Mouse (Mus musculus): ENCODE data around the gene Abcc2. TPM values are rescaled to one million over a fixed set of nuclear protein-coding genes. Genes with fewer than 3 reads are reported as not detected.

Abcc2 gene
- total RNA-seq (2021) = under 1 TPM in 1 of 2 experiments, not detected in 1; 0.18 TPM
- long read RNA-seq, experiment 1 = 0 reads
- long read RNA-seq, experiment 2 = 0 reads

- no peak for DNase-seq
Observed at GRCm38 (mm10) chr19:43781980-43782379, at the start of gene Abcc2. Abcc2 (plus strand) TSS chr19:43782192.

DNA sequence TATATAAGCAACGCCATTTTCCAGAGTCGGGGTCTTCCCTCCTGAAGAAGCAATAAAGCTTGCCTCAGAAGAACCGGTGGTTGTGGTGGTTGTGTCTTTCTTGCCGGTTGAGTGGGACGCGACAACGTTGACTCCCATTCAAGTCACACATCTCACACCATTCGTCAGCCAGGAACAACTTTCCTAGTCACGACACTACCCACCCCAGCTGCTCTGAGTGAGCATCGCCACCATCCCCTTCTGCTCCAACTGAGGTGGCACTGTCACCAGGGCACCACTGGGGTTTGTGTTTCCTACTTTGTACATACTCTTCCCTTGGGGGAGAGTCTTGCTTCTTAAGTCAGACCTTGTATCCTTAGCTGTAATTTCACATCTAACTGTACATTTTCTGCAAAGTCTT lies 43.6 kb upstream of the Abcc2 start:
- DNase-seq = no peak

- no peak for DNase-seq
Observed at GRCm38 (mm10) chr19:43743401-43743800, 38.6 kb upstream of the Abcc2 start.

DNA sequence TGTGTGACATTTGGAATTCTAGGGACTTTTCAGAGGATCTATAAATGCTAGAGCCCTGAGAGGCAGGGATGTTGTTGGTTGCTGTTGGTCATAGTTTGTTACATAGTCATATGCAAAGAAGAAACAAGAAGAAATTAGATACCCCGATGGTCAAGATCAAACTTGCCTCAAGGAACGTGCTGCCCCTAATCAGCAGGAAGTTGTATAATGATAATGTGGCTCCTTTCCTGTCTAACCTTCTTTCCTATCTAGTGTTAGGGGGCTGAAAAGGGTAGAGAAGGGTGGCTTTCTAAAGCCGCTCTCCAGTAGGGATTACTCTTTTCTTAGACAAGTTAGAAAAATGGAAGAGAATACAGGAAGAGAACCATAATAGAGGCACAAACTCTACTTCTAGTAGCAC lies 36.3 kb upstream of the Abcc2 start:
- no peak for DNase-seq

- no peak for DNase-seq
Observed at GRCm38 (mm10) chr19:43747877-43748276, 34.1 kb upstream of the Abcc2 start.

- no peak for DNase-seq
Observed at GRCm38 (mm10) chr19:43750008-43750407, 32.0 kb upstream of the Abcc2 start.

DNA sequence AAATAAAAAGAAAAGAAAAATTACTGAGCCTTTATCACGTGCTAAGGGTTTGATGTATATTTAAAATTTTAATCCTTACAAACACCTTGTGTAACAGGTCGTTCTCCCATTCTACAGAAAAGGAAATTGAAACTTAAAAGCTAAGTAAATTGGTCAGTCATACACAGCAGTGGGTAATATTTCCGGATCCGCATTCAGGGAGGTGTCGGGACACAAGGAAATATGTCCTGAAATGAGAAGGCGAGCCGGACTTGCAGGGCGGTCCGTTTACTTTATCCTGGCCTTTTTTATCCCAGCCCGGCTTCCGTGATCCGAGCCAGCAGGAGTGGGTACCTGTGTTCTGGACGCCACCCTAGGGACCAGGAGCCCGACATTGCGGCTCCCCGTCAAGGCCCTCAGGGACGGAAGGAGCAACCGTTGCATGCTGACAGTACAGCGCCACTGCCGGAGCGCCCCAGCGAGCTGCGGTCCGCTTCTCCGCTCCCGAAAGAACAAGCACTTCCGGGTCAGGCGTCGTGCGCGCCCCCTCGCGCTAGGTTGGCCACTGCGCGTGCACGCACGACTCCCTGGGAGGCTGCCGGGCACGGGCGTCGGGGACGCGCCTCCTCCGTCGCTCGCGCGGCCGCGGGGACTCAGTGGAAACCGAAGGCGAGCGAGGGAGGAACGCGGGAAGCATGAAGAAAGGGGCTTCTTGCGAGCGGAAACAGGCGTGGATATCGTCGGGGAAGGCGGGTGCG lies 29.3 kb upstream of the Abcc2 start, which contains the start of the genes Cutc and Cox15:
Gene Cutc, plus strand, starts transcription at position 508 of the 737 bp plus-strand sequence.
Gene Cox15, minus strand, starts transcription at position 512 of the 737 bp plus-strand sequence.
- peak; percentile 98 for DNase-seq

GRCm38 (mm10) chr19:43753226-43753835 lies 28.7 kb upstream of the Abcc2 start:
- peak; percentile 94 for DNase-seq

- no peak for DNase-seq
Observed at GRCm38 (mm10) chr19:43754237-43754636, 27.8 kb upstream of the Abcc2 start.

GRCm38 (mm10) chr19:43754872-43755271 lies 27.1 kb upstream of the Abcc2 start:
- no peak for DNase-seq

DNA sequence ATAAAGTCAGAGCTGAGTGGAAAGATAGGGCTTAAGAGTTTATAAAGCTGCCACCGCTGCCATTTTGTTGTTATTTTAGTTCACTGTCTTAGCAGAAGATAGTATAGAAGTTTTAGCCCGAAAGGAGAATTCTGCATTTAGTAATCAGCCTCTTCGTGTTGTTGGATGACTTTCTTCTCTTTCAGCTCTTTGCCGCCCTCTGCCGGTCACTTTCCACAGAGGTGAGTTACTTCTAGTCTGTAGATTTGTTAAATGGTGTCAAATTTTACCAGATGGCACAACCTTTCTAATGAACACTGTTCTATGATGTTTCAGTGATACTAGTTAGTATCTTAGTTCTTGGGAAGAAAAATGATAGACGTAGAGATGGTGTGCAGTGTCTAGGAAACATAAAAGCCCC lies 21.5 kb upstream of the Abcc2 start:
- peak; percentile 78 for DNase-seq

DNA sequence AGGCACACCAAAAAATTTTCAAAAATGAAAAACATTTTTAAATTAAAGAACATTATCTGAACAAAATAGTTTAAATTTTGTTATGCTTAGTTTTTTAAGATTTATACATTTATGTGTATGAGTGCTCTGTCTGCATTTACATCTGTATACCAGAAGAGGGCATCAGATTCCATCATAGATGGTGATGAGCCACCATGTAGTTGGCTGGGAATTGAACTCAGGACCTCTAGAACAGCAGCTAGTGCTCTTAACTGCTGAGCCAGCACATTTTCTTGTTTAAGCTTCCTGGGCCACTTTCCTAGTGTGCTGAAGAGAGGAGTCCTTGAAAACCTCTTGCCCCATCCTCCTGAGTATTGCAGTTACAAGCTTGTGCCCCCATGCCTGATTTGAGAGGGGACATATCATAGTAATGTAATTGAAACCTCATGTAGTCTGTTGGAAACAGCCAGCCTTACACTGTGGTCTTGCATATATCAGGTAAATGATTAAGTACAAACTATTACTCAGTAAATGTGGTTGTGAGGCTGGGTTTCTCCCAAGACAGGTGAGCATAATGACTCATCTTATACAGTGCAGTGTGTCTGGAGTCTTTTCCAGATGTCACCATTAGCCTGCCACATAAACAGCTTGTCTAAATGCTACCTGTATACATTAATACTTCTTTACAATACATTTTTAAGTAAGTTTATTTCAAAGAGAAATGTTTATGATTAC lies 20.3 kb upstream of the Abcc2 start:
- DNase-seq = no peak

GRCm38 (mm10) chr19:43762410-43762809 lies 19.6 kb upstream of the Abcc2 start:
- no peak for DNase-seq

DNA sequence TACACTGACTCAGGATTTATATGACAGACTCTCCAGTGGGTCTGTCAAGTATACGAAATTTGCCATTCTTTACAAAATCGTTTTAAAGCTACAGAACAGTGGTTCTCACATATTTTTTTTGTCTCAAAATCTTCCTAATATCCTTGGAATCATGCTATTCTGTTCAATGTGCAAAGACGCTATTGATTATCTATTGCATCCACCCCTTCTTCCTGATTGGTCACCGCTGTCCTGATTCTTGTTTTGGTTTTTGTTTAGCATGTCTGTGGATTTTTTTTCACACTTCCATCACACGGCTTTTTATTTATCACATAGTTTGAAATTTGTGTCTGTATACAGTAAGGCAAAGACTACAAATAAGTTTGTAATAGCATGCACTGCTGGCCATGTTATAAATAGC lies 15.5 kb upstream of the Abcc2 start:
- no peak for DNase-seq

DNA sequence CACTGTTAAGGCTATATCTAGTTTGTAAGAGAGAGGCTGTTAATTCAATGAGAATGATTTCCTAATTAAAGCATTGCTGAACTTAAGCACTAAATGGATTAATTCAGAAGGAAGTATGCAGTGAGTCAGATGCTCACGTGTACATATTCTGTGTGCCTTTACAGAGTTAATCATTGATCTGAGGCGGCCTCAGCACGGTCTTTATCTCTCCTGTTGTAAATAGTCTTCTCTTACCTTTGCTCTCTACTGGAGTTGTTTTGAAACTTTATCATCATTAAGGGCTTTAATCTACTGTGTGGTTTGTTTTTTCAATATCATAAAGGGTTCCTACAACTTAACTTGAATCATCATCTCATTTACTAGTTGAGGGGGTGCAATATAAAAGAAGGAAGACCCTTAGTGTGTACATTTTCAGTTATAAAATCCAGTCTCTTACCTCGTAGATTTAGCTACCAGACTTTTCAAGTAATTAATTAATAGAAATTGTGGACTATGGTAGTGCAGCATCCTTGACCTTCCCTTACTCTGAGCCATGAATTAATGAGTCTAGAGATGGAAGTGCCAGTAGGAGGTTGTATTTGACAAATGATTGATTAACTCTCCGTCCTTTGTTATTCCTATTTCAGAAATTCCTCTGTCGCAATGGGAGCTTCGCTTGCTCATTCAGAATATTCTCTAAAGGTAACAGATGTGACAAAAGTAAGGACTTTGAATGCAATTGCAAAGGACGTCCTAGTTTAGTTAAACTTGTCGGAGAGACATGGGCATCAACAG lies 14.3 kb upstream of the Abcc2 start:
- DNase-seq = no peak

- no peak for DNase-seq
Observed at GRCm38 (mm10) chr19:43769366-43769960, 12.5 kb upstream of the Abcc2 start.

GRCm38 (mm10) chr19:43770584-43770983 lies 11.4 kb upstream of the Abcc2 start:
- no peak for DNase-seq

DNA sequence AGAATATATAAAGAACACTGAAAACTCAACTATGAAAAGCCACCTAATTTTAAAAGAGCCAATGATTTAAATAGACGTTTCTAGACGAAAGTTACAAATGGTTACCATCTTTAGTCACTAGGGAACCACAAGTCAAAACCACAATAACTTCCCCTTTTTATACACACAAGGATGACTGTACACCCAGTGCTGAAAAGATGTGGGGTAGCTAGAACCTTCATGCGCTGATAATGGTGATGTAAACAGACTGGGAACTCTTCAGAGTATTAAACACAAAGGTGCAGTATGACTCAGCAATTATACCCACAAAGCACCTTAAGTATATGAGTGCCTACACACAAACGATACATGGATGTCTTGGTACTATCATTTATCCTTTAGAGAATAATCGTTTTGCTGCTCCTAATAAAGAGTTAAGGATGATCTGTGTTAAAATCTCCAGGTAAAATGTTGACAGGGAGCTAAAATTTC lies 10.5 kb upstream of the Abcc2 start:
- DNase-seq = no peak

DNA sequence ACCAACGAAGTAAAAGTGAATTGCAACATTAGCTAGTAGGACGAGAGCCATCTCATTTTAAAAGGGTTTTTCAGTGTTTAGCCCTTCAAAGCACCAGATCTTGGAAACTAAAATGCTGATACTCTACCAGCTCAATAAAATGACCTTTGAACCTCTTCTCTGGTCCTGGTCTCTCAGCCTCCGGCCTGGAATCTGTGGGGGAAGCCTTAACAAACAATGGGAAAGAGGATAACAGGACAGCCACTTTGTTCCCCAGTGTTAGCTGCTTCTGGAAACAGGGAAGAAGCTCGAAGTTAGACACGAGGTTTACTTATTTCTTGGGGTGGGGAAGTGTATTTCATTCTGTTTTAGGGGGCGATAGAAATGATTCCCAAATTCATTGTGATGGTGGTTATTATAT lies 9.7 kb upstream of the Abcc2 start:
- DNase-seq = no peak

DNA sequence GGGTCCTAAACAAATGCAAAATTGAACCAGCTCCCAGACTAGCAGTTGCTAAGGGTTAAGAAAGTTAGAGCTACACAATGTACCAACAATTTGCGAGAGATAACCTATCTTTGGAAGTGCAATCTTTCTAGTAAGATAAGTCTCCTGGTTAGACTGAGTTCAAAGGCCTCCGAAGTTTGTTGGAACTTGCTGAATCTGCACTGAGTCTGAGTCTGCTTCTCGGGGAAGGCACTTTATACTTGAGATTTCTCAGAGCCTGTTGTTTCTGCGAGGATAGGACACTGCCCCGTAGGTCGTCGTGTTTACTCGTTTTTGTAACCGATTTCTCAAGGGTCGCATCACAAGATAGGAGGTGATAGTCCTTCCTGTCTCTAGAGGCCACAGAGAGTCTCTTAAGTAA lies 6.6 kb upstream of the Abcc2 start:
- DNase-seq = no peak

- no peak for DNase-seq
Observed at GRCm38 (mm10) chr19:43776561-43776960, 5.4 kb upstream of the Abcc2 start.

DNA sequence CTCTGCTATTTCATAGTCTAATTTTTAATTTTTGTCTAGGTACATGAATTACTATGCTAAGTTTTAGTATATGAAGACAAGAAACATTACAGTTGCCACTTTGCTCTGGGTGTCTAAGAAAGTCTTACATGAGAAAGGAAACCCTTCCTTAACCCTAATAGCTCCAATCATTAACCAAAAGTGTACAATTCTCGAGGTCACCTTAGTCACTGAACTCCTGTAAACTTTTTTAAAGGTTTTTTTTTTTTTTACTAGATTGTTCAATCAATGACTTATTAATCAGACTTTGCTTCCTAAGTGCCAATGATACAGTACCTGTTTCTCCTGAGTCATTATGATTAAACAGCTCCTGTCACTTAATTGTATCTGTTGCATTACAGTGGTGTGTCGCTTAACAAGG lies 4.7 kb upstream of the Abcc2 start:
- no peak for DNase-seq
